Mouse (Mus musculus) embryonic fibroblast, embryonic 13.5 days (primary cell): ENCODE measurements at regions not wholly inside any gene's neighbourhood (a gene's known extent, or its start where the extent isn't known, plus 50 kb on each side); places are given as distances from the start of the nearest gene placed in this dataset.

Source experiments
- H3K27ac ChIP-seq: 2 replicates; pipeline ENCODE4 v1.5.1; 2012; ENCODE audit warnings: low read length, control low read depth, inconsistent platforms; ENCODE audit not compliant: insufficient read depth
- H3K4me1 ChIP-seq: 2 replicates; pipeline ENCODE4 v1.6.1; 2011; ENCODE audit warnings: low read length; ENCODE audit not compliant: control insufficient read depth, insufficient read depth
- H3K4me3 ChIP-seq: 2 replicates; pipeline ENCODE4 v1.5.1; 2011; ENCODE audit warnings: mild to moderate bottlenecking, control low read depth, low read length; ENCODE audit not compliant: insufficient read depth
- CTCF ChIP-seq: IDR thresholded peaks from 2 replicates; pipeline ENCODE4 v1.5.1; 2011; ENCODE audit warnings: mild to moderate bottlenecking, control low read depth, low read length, moderate library complexity, borderline replicate concordance; ENCODE audit not compliant: insufficient read depth
- POLR2A ChIP-seq: IDR thresholded peaks from 2 replicates; pipeline ENCODE4 v1.6.1; 2011; ENCODE audit warnings: low read depth, mild to moderate bottlenecking, control low read depth, low read length, moderate library complexity

GRCm38 (mm10) chr13:71507956-71508401 lies 455.5 kb downstream of the Irx1 start:
- TF ChIP-seq POLR2A (no peak), CTCF (no peak)
- Histone ChIP-seq H3K27ac (no peak overlapping the region), H3K4me3 (no peak overlapping the region), H3K4me1 (no peaks in the 10 kb centered on the region)

DNA sequence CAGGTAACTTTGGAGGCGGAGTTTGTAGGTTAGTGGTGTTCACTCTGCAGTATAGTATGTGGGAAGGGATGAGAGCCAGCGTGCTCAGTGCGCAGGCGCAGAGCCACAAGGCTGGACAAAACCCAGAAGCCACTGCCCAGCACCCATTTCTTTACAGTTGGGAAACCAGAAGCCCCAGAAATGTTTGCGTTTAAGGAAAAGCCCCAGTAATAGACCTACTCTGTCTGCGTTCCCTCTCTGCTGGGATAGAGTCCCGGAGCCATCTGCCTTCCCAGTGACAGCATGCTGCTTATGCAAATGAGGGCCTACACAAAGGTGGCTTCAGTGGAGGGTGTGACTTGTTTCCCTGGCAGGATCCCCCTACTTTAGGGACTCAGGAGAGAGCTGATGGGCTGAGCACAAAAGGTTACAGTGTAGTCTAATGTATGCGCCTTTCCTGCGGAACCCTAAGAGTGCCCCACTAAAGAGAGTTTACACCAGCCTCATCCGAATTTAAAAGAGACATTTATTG lies 456.0 kb downstream of the Irx1 start:
- H3K4me1 ChIP-seq: no peaks in the 10 kb centered on the region
- TF ChIP-seq CTCF: no peak
- no peak for TF ChIP-seq POLR2A
- H3K4me3 ChIP-seq: no peak overlapping the region
- H3K27ac ChIP-seq: no peak overlapping the region

GRCm38 (mm10) chr13:71506777-71507176 lies 456.7 kb downstream of the Irx1 start:
- Histone ChIP-seq H3K4me3 (no peak overlapping the region), H3K4me1 (no peaks in the 10 kb centered on the region), H3K27ac (no peak overlapping the region)
- TF ChIP-seq CTCF: no peak
- no peak for TF ChIP-seq POLR2A

GRCm38 (mm10) chr13:71489773-71490172 lies 473.8 kb downstream of the Irx1 start:
- TF ChIP-seq CTCF: no peak
- TF ChIP-seq POLR2A: no peak
- no peaks in the 10 kb centered on the region for H3K4me1 ChIP-seq
- H3K27ac ChIP-seq: no peak overlapping the region
- no peak overlapping the region for H3K4me3 ChIP-seq

DNA sequence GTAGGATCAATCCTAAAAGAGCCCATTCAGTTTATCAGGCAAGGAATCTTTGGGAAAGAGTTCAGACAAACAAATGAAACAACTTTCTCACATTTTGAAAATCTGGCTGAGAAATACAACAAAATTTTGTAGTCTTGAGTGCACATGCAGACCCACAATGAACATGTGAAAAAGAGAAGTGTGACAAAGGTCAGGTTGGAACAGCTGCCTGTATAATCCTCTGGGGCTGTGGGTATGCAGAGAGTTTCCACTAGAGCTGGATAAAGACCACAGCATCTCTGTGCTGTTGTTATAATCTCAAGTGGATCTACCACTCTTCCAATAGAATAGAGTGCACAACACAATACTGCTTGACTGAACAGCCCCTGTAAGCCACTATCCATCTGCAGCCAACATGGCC lies 482.3 kb downstream of the Irx1 start:
- Histone ChIP-seq H3K4me3 (no peak overlapping the region), H3K27ac (no peak overlapping the region), H3K4me1 (no peaks in the 10 kb centered on the region)
- no peak for TF ChIP-seq CTCF

- TF ChIP-seq POLR2A: no peak
- H3K27ac ChIP-seq: no peak overlapping the region
- H3K4me3 ChIP-seq: no peak overlapping the region
- no peaks in the 10 kb centered on the region; the same call in 1 of the 2 replicates for H3K4me1 ChIP-seq
Observed at GRCm38 (mm10) chr13:71461552-71461951, 502.0 kb downstream of the Irx1 start.

DNA sequence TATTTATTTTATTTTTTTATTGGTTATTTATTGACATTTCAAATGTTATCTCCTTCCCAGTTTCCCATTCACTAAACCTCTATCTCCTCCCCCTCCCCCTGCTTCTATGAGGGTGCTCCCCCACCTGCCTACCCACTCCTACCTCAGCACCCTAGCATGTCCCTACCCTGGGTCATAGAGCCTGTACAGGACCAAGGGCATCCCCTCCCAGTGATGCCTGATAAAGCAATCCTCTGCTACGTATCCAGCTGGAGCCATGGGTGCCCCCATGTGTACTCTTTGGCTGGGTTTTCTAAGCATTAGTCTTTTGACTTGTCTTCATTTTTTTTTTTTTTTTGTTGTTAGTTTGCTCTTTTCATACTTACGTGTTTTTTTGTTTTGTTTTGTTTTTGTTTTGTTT lies 502.9 kb downstream of the Irx1 start:
- H3K4me1 ChIP-seq: no peaks in the 10 kb centered on the region; the same call in 1 of the 2 replicates
- TF ChIP-seq CTCF (no peak), POLR2A (no peak)
- H3K4me3 ChIP-seq: no peak overlapping the region
- no peak overlapping the region for H3K27ac ChIP-seq

DNA sequence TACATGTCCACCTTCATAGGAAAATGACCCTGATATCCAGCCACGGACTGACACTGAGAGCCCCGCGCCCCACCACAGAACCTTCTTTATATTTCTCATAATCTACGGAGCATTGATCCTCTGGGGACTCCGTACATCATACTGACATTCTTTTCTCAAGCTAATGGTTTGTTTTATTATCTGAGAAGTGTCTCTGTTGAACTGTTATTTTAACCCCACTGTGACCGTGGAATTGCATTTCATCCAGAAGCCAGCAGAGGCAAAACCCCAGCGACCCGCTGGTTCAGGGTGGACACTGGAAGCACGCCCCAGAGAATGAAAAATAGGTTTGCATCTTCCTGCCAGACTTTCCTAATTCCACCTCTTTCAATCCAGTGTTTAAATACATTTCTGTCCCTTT lies 503.4 kb downstream of the Irx1 start:
- TF ChIP-seq POLR2A: no peak
- Histone ChIP-seq H3K4me3 (no peak overlapping the region), H3K4me1 (no peaks in the 10 kb centered on the region; the same call in 1 of the 2 replicates), H3K27ac (no peak overlapping the region)

- Histone ChIP-seq H3K4me3 (no peak overlapping the region), H3K4me1 (no peaks in the 10 kb centered on the region; the same call in 1 of the 2 replicates), H3K27ac (peak overlapping the region; percentile 46)
- TF ChIP-seq CTCF (no peak), POLR2A (no peak)
Observed at GRCm38 (mm10) chr13:71459022-71459536, 504.4 kb downstream of the Irx1 start.

GRCm38 (mm10) chr13:71458061-71458935 lies 505.2 kb downstream of the Irx1 start:
- peak overlapping the region; percentile 46 for H3K27ac ChIP-seq

More at GRCm38 (mm10) chr13:71458061-71458935, 505.2 kb downstream of the Irx1 start:
- Histone ChIP-seq H3K4me1 (no peaks in the 10 kb centered on the region; the same call in 1 of the 2 replicates), H3K4me3 (no peak overlapping the region)
- no peak for TF ChIP-seq POLR2A
- TF ChIP-seq CTCF: peak; percentile 85
